Mouse (Mus musculus): ENCODE results near the gene Hyal1. TPM values are rescaled to one million over a fixed set of nuclear protein-coding genes. Genes with fewer than 3 reads are reported as not detected.
A peak's percentile ranks its signal among the peaks of the same experiment; 100 is the strongest.
"Not testable (repeated sequence)": the region's sequence is repeated elsewhere in the genome, so short reads cannot be mapped to it uniquely, and the experiment has no call there.

The Hyal1 gene
- polyA plus RNA-seq, 1 experiment from 2014 or later: 7.2 TPM

GRCm38 (mm10) chr9:107568331-107569261 is 8.1 kb upstream of the Hyal1 start:
- Histone ChIP-seq H3K4me2 (ENCODE audit: low read length) (peak overlapping the region; percentile 95), H3K4me1 (replicated peaks; ENCODE audit: control insufficient read depth, insufficient read depth, low read length) (peaks cover 44% of the 10 kb centered on the region), H3K27ac (ENCODE audit: low read length) (peak overlapping the region; percentile 85), H3K27me3 (replicated peaks; ENCODE audit: control insufficient read depth, insufficient read depth, low read length) (no peaks in the 10 kb centered on the region), H3K36me3 (ENCODE audit: control insufficient read depth, insufficient read depth) (peaks cover 20% of the 10 kb centered on the region), H3K9ac (replicated peaks; ENCODE audit: low read depth, low read length) (peak overlapping the region; percentile 88), H3K9me3 (ENCODE audit: control insufficient read depth, low read length) (no peaks in the 10 kb centered on the region), H3K4me3 (replicated peaks; ENCODE audit: low read length) (peak overlapping the region; percentile 83)
- ATAC-seq: peak; percentile 91
- WGBS: under 1% methylated on average over 41 of the region's 41 CpGs

- H3K4me3 ChIP-seq (replicated peaks; ENCODE audit: low read length): peak overlapping the region; percentile 83
- H3K36me3 ChIP-seq (ENCODE audit: control insufficient read depth, insufficient read depth): peaks cover 22% of the 10 kb centered on the region
- peak; percentile 20 for ATAC-seq
- H3K4me2 ChIP-seq (ENCODE audit: low read length): peak overlapping the region; percentile 95
- H3K27me3 ChIP-seq (replicated peaks; ENCODE audit: control insufficient read depth, insufficient read depth, low read length): no peaks in the 10 kb centered on the region
- H3K9me3 ChIP-seq (ENCODE audit: control insufficient read depth, low read length): no peaks in the 10 kb centered on the region
- H3K4me1 ChIP-seq (replicated peaks; ENCODE audit: control insufficient read depth, insufficient read depth, low read length): peaks cover 38% of the 10 kb centered on the region
- peak overlapping the region; percentile 88 for H3K9ac ChIP-seq (replicated peaks; ENCODE audit: low read depth, low read length)
- H3K27ac ChIP-seq (ENCODE audit: low read length): peak overlapping the region; percentile 85
- 0% methylated on average over 23 of the region's 23 CpGs for WGBS
These were observed 7.5 kb upstream of the Hyal1 start for GRCm38 (mm10) chr9:107569270-107569669.

- Histone ChIP-seq H3K9me3 (ENCODE audit: control insufficient read depth, low read length) (no peaks in the 10 kb centered on the region), H3K4me1 (replicated peaks; ENCODE audit: control insufficient read depth, insufficient read depth, low read length) (peaks cover 38% of the 10 kb centered on the region), H3K27ac (ENCODE audit: low read length) (no peak overlapping the region), H3K4me3 (replicated peaks; ENCODE audit: low read length) (peak overlapping the region; percentile 83), H3K27me3 (replicated peaks; ENCODE audit: control insufficient read depth, insufficient read depth, low read length) (no peaks in the 10 kb centered on the region), H3K4me2 (ENCODE audit: low read length) (peak overlapping the region; percentile 95), H3K9ac (replicated peaks; ENCODE audit: low read depth, low read length) (peak overlapping the region; percentile 88), H3K36me3 (ENCODE audit: control insufficient read depth, insufficient read depth) (peaks cover 28% of the 10 kb centered on the region)
- ATAC-seq: no peak
- 34% methylated on average over 13 of the region's 13 CpGs for WGBS
These were observed 6.7 kb upstream of the Hyal1 start for GRCm38 (mm10) chr9:107570016-107570415.

GRCm38 (mm10) chr9:107570845-107571244 is 5.9 kb upstream of the Hyal1 start:
- 94% methylated on average over 21 of the region's 21 CpGs for WGBS
- H3K27ac ChIP-seq (ENCODE audit: low read length): no peak overlapping the region

GRCm38 (mm10) chr9:107571534-107572326 is 5.0 kb upstream of the Hyal1 start:
- Histone ChIP-seq H3K4me2 (ENCODE audit: low read length) (no peak overlapping the region), H3K27ac (ENCODE audit: low read length) (no peak overlapping the region), H3K4me3 (replicated peaks; ENCODE audit: low read length) (no peak overlapping the region), H3K9ac (replicated peaks; ENCODE audit: low read depth, low read length) (no peak overlapping the region), H3K36me3 (ENCODE audit: control insufficient read depth, insufficient read depth) (peaks cover 27% of the 10 kb centered on the region), H3K4me1 (replicated peaks; ENCODE audit: control insufficient read depth, insufficient read depth, low read length) (peaks cover 38% of the 10 kb centered on the region), H3K9me3 (ENCODE audit: control insufficient read depth, low read length) (no peaks in the 10 kb centered on the region), H3K27me3 (replicated peaks; ENCODE audit: control insufficient read depth, insufficient read depth, low read length) (no peaks in the 10 kb centered on the region)
- no peak for ATAC-seq
- 95% methylated on average over 22 of the region's 22 CpGs for WGBS

More at GRCm38 (mm10) chr9:107570845-107571244, 5.9 kb upstream of the Hyal1 start:
- no peak for ATAC-seq
- Histone ChIP-seq H3K9me3 (ENCODE audit: control insufficient read depth, low read length) (no peaks in the 10 kb centered on the region), H3K4me3 (replicated peaks; ENCODE audit: low read length) (no peak overlapping the region), H3K36me3 (ENCODE audit: control insufficient read depth, insufficient read depth) (peaks cover 27% of the 10 kb centered on the region), H3K4me2 (ENCODE audit: low read length) (peak overlapping the region; percentile 95), H3K4me1 (replicated peaks; ENCODE audit: control insufficient read depth, insufficient read depth, low read length) (peaks cover 38% of the 10 kb centered on the region), H3K27me3 (replicated peaks; ENCODE audit: control insufficient read depth, insufficient read depth, low read length) (no peaks in the 10 kb centered on the region), H3K9ac (replicated peaks; ENCODE audit: low read depth, low read length) (peak overlapping the region; percentile 88; the same call in 1 of the 2 replicates)

- no peak overlapping the region for H3K4me3 ChIP-seq (replicated peaks; ENCODE audit: low read length)
- no peak overlapping the region for H3K9ac ChIP-seq (replicated peaks; ENCODE audit: low read depth, low read length)
- no peaks in the 10 kb centered on the region for H3K9me3 ChIP-seq (ENCODE audit: control insufficient read depth, low read length)
- peaks cover 27% of the 10 kb centered on the region for H3K36me3 ChIP-seq (ENCODE audit: control insufficient read depth, insufficient read depth)
- peaks cover 41% of the 10 kb centered on the region for H3K4me1 ChIP-seq (replicated peaks; ENCODE audit: control insufficient read depth, insufficient read depth, low read length)
- ATAC-seq: no peak
- no peak overlapping the region for H3K27ac ChIP-seq (ENCODE audit: low read length)
- 92% methylated on average over 2 of the region's 2 CpGs for WGBS
- no peak overlapping the region for H3K4me2 ChIP-seq (ENCODE audit: low read length)
- H3K27me3 ChIP-seq (replicated peaks; ENCODE audit: control insufficient read depth, insufficient read depth, low read length): no peaks in the 10 kb centered on the region
These were observed 4.4 kb upstream of the Hyal1 start for GRCm38 (mm10) chr9:107572327-107572662.

GRCm38 (mm10) chr9:107573774-107574173 is 3.0 kb upstream of the Hyal1 start:
- Histone ChIP-seq H3K4me1 (replicated peaks; ENCODE audit: control insufficient read depth, insufficient read depth, low read length) (peaks cover 32% of the 10 kb centered on the region), H3K36me3 (ENCODE audit: control insufficient read depth, insufficient read depth) (peaks cover 27% of the 10 kb centered on the region)
- H3K27me3 ChIP-seq (replicated peaks; ENCODE audit: control insufficient read depth, insufficient read depth, low read length); H3K4me3 ChIP-seq (replicated peaks; ENCODE audit: low read length); H3K9me3 ChIP-seq (ENCODE audit: control insufficient read depth, low read length); ATAC-seq; H3K9ac ChIP-seq (replicated peaks; ENCODE audit: low read depth, low read length); H3K27ac ChIP-seq (ENCODE audit: low read length); H3K4me2 ChIP-seq (ENCODE audit: low read length): not testable (repeated sequence)
- WGBS: 80% methylated on average over 6 of the region's 6 CpGs

GRCm38 (mm10) chr9:107575579-107576356 is 959 bp upstream of the Hyal1 start:
- ATAC-seq: no peak
- Histone ChIP-seq H3K4me3 (replicated peaks; ENCODE audit: low read length) (no peak overlapping the region), H3K27me3 (replicated peaks; ENCODE audit: control insufficient read depth, insufficient read depth, low read length) (no peaks in the 10 kb centered on the region), H3K4me2 (ENCODE audit: low read length) (no peak overlapping the region), H3K27ac (ENCODE audit: low read length) (no peak overlapping the region), H3K9ac (replicated peaks; ENCODE audit: low read depth, low read length) (no peak overlapping the region), H3K9me3 (ENCODE audit: control insufficient read depth, low read length) (no peaks in the 10 kb centered on the region), H3K4me1 (replicated peaks; ENCODE audit: control insufficient read depth, insufficient read depth, low read length) (peaks cover 35% of the 10 kb centered on the region), H3K36me3 (ENCODE audit: control insufficient read depth, insufficient read depth) (peaks cover 27% of the 10 kb centered on the region)
- 88% methylated on average over 14 of the region's 14 CpGs for WGBS

All from forebrain, embryonic 16.5 days (tissue).